Mouse (Mus musculus): ENCODE data around the gene Plekhj1. TPM values are rescaled to one million over a fixed set of nuclear protein-coding genes. Genes with fewer than 3 reads are reported as not detected.

Plekhj1 gene
- polyA plus RNA-seq, 1 experiment from 2014 or later: 146 TPM

DNA sequence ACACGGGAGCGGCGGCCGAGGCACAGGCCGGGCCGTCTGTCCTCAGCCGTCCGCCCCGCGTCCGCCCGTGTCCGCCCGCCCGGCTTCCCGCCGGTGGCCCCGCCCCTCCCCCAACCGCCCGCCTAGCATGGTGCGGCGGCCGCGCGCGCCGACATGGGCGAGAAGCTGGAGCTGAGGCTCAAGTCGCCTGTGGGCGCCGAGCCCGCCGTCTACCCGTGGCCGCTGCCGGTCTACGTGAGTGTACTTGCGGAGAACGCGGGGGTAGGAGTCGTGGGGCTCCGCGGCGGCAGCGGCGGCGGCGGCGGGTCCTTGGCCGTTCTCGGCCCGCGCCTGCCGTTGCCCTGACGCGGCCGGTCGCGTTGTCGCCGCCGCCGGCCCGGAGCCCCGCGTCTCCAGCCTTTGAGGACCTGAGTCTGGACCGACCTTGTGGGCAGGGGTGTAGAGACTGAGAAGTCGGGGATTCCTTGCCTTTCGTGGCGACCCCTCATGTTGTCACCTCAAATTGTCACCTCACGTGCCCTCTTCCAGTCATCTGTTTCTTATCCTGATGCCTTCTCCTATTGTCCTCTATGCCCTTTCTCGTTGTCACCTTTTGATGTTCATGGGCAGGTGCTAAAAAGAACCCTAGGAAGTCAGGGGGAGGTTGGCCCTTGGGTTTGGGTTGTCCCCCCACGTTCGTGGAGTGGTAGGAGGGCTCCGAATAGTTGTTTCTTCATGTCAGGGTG, 43.0 kb downstream of the Plekhj1 start:
- no peaks in the 10 kb centered on the region for H3K27me3 ChIP-seq (replicated peaks)
- H3K4me3 ChIP-seq (replicated peaks): peak overlapping the region; percentile 73
- H3K9ac ChIP-seq (replicated peaks): peak overlapping the region; percentile 92
- no peaks in the 10 kb centered on the region for H3K36me3 ChIP-seq
- peak overlapping the region; percentile 90 for H3K27ac ChIP-seq (replicated peaks)
- H3K4me2 ChIP-seq: peak overlapping the region; percentile 89
- peaks cover 64% of the 10 kb centered on the region for H3K4me1 ChIP-seq
- no peaks in the 10 kb centered on the region for H3K9me3 ChIP-seq (replicated peaks)
- ATAC-seq (ENCODE audit: low FRiP score): peak; percentile 4; the same call in 1 of the 2 replicates
- 1% methylated on average over 66 of the region's 75 CpGs for WGBS

DNA sequence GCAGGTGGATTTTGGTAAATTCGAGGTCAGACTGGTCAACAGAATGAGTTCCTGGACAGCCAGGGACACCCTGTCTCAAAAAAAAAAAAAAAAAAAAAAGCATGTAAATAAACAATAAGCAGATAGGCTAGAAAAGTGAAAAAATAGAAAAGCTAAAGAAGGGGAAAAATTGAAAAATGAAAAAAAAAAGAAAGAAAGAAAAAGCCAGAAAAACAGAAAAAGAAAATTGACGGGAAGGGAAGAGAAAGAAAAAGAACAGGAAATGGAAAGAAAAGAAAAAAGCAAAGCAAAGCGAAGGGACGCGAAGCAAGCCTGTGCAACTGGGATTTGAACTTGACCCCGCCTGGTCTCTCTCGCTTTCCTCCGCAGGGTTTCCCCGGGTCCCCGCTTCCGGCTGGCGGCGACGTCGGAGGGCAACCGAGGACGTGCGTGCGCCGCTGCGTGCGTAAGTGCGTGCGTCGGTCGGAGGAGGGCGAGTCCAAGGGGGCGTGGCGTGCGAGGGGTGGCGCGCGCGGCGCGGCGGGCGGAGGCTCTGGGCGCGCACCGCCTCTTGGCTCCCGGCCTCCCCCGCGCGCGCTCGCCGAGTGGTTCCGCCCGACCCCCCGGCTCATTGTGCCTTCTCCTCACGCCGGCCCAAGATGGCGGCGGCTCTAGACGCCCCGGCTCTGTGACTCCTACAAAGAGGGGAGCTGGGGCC, 43.7 kb downstream of the Plekhj1 start, which contains the start of gene Dot1l:
Gene Dot1l (plus strand): TSS at position 613 of the 697 bp plus-strand sequence.
- H3K9ac ChIP-seq (replicated peaks): peak within 1 kb of the TSS; percentile 92
- H3K27ac ChIP-seq (replicated peaks): peak within 1 kb of the TSS; percentile 90

DNA sequence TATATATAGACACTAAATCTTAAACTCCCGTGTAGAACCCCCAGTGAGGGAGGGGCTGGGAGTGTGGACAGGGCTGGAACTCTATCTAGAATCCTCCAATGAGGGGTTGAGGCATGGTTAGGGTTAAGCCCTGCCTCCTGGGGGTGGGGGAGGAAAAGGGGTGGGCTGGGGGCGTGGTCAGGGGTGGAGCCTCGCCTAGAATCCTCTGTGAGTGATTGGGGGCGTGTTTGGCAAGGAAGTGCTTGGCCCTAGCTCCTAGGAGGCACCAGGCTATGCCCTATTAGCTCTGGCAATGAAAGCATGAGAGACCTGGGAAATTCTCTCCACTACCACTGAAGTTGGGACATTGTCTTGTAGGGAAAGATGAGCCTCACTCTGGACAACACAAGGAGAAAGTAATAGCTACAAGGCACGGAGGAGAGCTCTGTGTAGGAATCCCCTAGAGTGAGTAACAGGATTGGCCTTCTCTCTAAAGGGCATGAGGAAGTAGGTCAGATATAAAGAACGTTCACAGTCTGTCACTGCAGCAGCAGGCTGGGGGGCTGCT, 46.3 kb downstream of the Plekhj1 start:
- no peak overlapping the region for H3K9ac ChIP-seq (replicated peaks)
- H3K4me3 ChIP-seq (replicated peaks): peak overlapping the region; percentile 5; the same call in 1 of the 2 replicates
- no peaks in the 10 kb centered on the region for H3K9me3 ChIP-seq (replicated peaks)
- ATAC-seq (ENCODE audit: low FRiP score): peak; percentile 22; the same call in 1 of the 2 replicates
- H3K4me1 ChIP-seq: peaks cover 33% of the 10 kb centered on the region
- no peaks in the 10 kb centered on the region for H3K36me3 ChIP-seq
- no peaks in the 10 kb centered on the region for H3K27me3 ChIP-seq (replicated peaks)
- 0 out of 2 replicates have a peak overlapping the region, but pooled peaks have one; percentile 45 for H3K27ac ChIP-seq (replicated peaks)
- H3K4me2 ChIP-seq: peak overlapping the region; percentile 51
- WGBS: 2% methylated on average over 6 of the region's 6 CpGs

More for the DNA sequence above, 43.7 kb downstream of the Plekhj1 start, which contains the start of gene Dot1l:
- H3K4me2 ChIP-seq: peak within 1 kb of the TSS; percentile 89
- peak within 1 kb of the TSS; percentile 73 for H3K4me3 ChIP-seq (replicated peaks)
- ATAC-seq (ENCODE audit: low FRiP score): peak; percentile 94
- no peaks in the 10 kb centered on the region for H3K9me3 ChIP-seq (replicated peaks)
- 1% methylated on average over 48 of the region's 57 CpGs for WGBS
- no peaks in the 10 kb centered on the region for H3K27me3 ChIP-seq (replicated peaks)
- H3K36me3 ChIP-seq: no peaks in the 10 kb centered on the region
- H3K4me1 ChIP-seq: peaks cover 58% of the 10 kb centered on the region

DNA sequence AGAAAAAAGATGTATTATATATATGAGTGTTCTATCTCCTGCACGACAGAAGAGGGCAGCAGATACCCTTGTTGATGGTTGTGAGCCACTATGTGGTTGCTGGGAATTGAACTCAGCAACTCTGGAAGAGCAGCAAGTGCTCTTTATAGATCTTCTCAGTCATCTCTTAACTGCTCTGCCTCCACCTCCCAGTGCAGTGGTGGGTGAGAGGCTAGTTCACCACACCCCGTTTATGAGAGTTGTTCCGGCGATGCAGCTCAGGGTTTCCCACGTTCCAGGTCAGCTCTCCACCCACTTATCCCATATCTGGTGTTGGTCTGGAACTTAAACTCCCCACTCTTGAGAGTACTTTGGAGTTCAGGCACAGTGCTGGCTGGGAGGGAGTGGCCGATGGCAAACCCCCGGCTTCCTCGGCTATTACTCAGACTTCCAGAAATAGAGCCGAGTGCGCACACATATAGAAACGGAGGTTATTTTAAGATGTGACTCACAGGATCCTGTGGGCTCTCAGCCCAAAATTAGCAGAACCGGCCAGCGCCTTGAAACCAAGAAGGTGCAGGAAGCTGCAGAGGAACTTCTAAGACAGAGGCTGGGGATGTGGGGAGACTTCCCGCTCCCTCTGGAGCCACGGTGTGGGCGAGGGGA, 47.1 kb downstream of the Plekhj1 start:
- peak overlapping the region; percentile 51 for H3K4me2 ChIP-seq
- peak overlapping the region; percentile 5 for H3K4me3 ChIP-seq (replicated peaks)
- no peaks in the 10 kb centered on the region for H3K36me3 ChIP-seq
- WGBS: 12% methylated on average over 16 of the region's 16 CpGs
- no peak for ATAC-seq (ENCODE audit: low FRiP score)
- H3K9me3 ChIP-seq (replicated peaks): no peaks in the 10 kb centered on the region
- 0 out of 2 replicates have a peak overlapping the region, but pooled peaks have one; percentile 18 for H3K9ac ChIP-seq (replicated peaks)
- 0 out of 2 replicates have a peak overlapping the region, but pooled peaks have one; percentile 45 for H3K27ac ChIP-seq (replicated peaks)
- H3K27me3 ChIP-seq (replicated peaks): 0 out of 2 replicates have a peak, but pooled peaks cover 2% of the 10 kb centered on the region
- peaks cover 24% of the 10 kb centered on the region for H3K4me1 ChIP-seq

DNA sequence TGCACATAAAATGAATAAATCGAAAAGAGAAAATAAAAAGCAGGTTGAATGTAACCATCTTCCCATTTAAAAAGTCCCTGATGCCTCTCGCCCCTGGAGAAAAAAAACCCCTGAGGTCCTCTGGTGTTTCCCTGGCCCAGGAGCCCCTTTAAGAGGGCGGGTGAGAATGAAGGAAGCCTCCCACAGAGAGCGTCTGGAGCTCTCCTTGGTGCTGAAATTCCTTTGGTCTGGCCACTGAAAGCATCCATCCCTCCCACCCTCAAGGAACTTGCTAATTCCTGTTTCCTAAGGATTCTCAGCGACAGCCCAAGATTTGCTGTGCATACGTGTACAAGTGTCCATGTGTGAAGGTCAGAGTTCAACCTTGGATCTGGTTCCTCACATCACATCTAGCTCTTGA, 49.8 kb downstream of the Plekhj1 start:
- no peaks in the 10 kb centered on the region for H3K9me3 ChIP-seq (replicated peaks)
- H3K4me1 ChIP-seq: peaks cover 12% of the 10 kb centered on the region
- no peak for ATAC-seq (ENCODE audit: low FRiP score)
- H3K36me3 ChIP-seq: no peaks in the 10 kb centered on the region
- H3K27ac ChIP-seq (replicated peaks): no peak overlapping the region
- 16% methylated on average over 6 of the region's 6 CpGs for WGBS
- H3K4me2 ChIP-seq: no peak overlapping the region
- H3K4me3 ChIP-seq (replicated peaks): no peak overlapping the region
- H3K9ac ChIP-seq (replicated peaks): no peak overlapping the region
- H3K27me3 ChIP-seq (replicated peaks): 0 out of 2 replicates have a peak, but pooled peaks cover 4% of the 10 kb centered on the region

DNA sequence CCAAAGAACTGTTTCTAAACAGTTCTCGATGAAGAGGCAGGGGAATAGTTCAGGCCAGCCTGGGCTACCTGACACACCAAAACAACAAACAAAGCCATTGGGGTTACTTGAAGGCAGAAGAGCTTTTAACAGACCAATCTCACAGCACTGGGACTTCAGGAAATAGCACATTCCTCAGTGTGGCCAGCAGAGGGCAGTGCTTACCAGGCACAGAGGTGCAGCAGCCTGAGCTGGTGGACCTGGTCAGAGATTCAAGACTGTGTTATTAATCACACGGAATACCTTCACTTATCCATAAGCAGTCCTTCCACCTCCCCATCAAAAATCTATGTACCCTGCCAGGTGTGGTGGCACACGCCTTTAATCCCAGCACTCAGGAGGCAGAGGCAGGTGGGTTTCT, 51.0 kb downstream of the Plekhj1 start:
- 24% methylated on average over 3 of the region's 3 CpGs for WGBS
- 0 out of 2 replicates have a peak, but pooled peaks cover 4% of the 10 kb centered on the region for H3K27me3 ChIP-seq (replicated peaks)
- no peak overlapping the region for H3K4me2 ChIP-seq
- no peaks in the 10 kb centered on the region for H3K36me3 ChIP-seq
- H3K27ac ChIP-seq (replicated peaks): no peak overlapping the region
- no peaks in the 10 kb centered on the region for H3K9me3 ChIP-seq (replicated peaks)
- ATAC-seq (ENCODE audit: low FRiP score): no peak
- H3K4me1 ChIP-seq: peaks cover 13% of the 10 kb centered on the region
- no peak overlapping the region for H3K4me3 ChIP-seq (replicated peaks)
- H3K9ac ChIP-seq (replicated peaks): no peak overlapping the region

MicroRNAs encoded within 50 kb of the gene (microRNA counts, 519-probe panel; counts per million panel counts)
- microRNA mmu-miR-1982: not detected

Small RNA genes lying within 50 kb of the gene (microRNA-seq; reads per million reads assigned to microRNA genes)
- 1.6 reads per million for gene Mir1982

Other genes starting within 250 kb of the Plekhj1 start
- gene Rexo1, start 237.1 kb downstream of the Plekhj1 start, polyA plus RNA-seq (2015; fragmentation: Nextera tagmentation; extraction: Ambion mirVana): 29.5 TPM in 2 replicates
- gene Klf16, start 221.3 kb downstream of the Plekhj1 start, polyA plus RNA-seq (2015; fragmentation: Nextera tagmentation; extraction: Ambion mirVana): 6.5 TPM in 2 replicates
- 148 and 152 TPM in 2 replicates for gene Abhd17a, start 208.3 kb downstream of the Plekhj1 start, polyA plus RNA-seq (2015; fragmentation: Nextera tagmentation; extraction: Ambion mirVana)
- gene Scamp4, start 195.8 kb downstream of the Plekhj1 start, polyA plus RNA-seq (2015; fragmentation: Nextera tagmentation; extraction: Ambion mirVana): 68.2 and 79.8 TPM in 2 replicates
- gene Adat3, start 195.7 kb downstream of the Plekhj1 start, polyA plus RNA-seq (2015; fragmentation: Nextera tagmentation; extraction: Ambion mirVana): 5.0 and 7.0 TPM in 2 replicates
- gene Gm49322, start 192.6 kb downstream of the Plekhj1 start, polyA plus RNA-seq (2015; fragmentation: Nextera tagmentation; extraction: Ambion mirVana): 3.0 and 3.2 TPM in 2 replicates
- gene Csnk1g2, start 175.8 kb downstream of the Plekhj1 start, polyA plus RNA-seq (2015; fragmentation: Nextera tagmentation; extraction: Ambion mirVana): 106 and 118 TPM in 2 replicates
- gene Btbd2, start 141.6 kb downstream of the Plekhj1 start, polyA plus RNA-seq (2015; fragmentation: Nextera tagmentation; extraction: Ambion mirVana): 91.9 and 92.1 TPM in 2 replicates
- 56.2 and 70.3 TPM in 2 replicates for gene Mknk2, start 120.5 kb downstream of the Plekhj1 start, polyA plus RNA-seq (2015; fragmentation: Nextera tagmentation; extraction: Ambion mirVana)
- gene Mob3a, start 96.6 kb downstream of the Plekhj1 start, polyA plus RNA-seq (2015; fragmentation: Nextera tagmentation; extraction: Ambion mirVana): 53.0 and 58.8 TPM in 2 replicates
- 43.3 and 46.8 TPM in 2 replicates for gene Izumo4, start 96.4 kb downstream of the Plekhj1 start, polyA plus RNA-seq (2015; fragmentation: Nextera tagmentation; extraction: Ambion mirVana)
- gene Ap3d1, start 56.4 kb downstream of the Plekhj1 start, polyA plus RNA-seq (2015; fragmentation: Nextera tagmentation; extraction: Ambion mirVana): 108 and 115 TPM in 2 replicates
- gene Dot1l, start 43.4 kb downstream of the Plekhj1 start, polyA plus RNA-seq (2015; fragmentation: Nextera tagmentation; extraction: Ambion mirVana): 19.3 and 20.3 TPM in 2 replicates
- 53.3 and 59.8 TPM in 2 replicates for gene Sf3a2, start 428 bp downstream of the Plekhj1 start, polyA plus RNA-seq (2015; fragmentation: Nextera tagmentation; extraction: Ambion mirVana)
- not detected in 2 replicates for gene Amh, start 6.6 kb upstream of the Plekhj1 start, polyA plus RNA-seq (2015; fragmentation: Nextera tagmentation; extraction: Ambion mirVana)
- gene Jsrp1, start 14.9 kb upstream of the Plekhj1 start, polyA plus RNA-seq (2015; fragmentation: Nextera tagmentation; extraction: Ambion mirVana): 1.2 and 2.5 TPM in 2 replicates
- 1,221 and 1,325 TPM in 2 replicates for gene Oaz1, start 28.0 kb upstream of the Plekhj1 start, polyA plus RNA-seq (2015; fragmentation: Nextera tagmentation; extraction: Ambion mirVana)
- 14.6 and 18.6 TPM in 2 replicates for gene Lingo3, start 45.4 kb upstream of the Plekhj1 start, polyA plus RNA-seq (2015; fragmentation: Nextera tagmentation; extraction: Ambion mirVana)
- 226 and 240 TPM in 2 replicates for gene Lsm7, start 56.6 kb upstream of the Plekhj1 start, polyA plus RNA-seq (2015; fragmentation: Nextera tagmentation; extraction: Ambion mirVana)
- 78.6 and 84.1 TPM in 2 replicates for gene Sppl2b, start 56.6 kb upstream of the Plekhj1 start, polyA plus RNA-seq (2015; fragmentation: Nextera tagmentation; extraction: Ambion mirVana)
- gene Tmprss9, start 73.2 kb upstream of the Plekhj1 start, polyA plus RNA-seq (2015; fragmentation: Nextera tagmentation; extraction: Ambion mirVana): 0.09 and 0.35 TPM in 2 replicates
- gene Timm13, start 102.3 kb upstream of the Plekhj1 start, polyA plus RNA-seq (2015; fragmentation: Nextera tagmentation; extraction: Ambion mirVana): 333 and 359 TPM in 2 replicates
- gene Lmnb2, start 119.6 kb upstream of the Plekhj1 start, polyA plus RNA-seq (2015; fragmentation: Nextera tagmentation; extraction: Ambion mirVana): 39.0 and 39.9 TPM in 2 replicates
- 9.0 and 11.1 TPM in 2 replicates for gene Gadd45b, start 131.4 kb upstream of the Plekhj1 start, polyA plus RNA-seq (2015; fragmentation: Nextera tagmentation; extraction: Ambion mirVana)
- gene Gng7, start 216.3 kb upstream of the Plekhj1 start, polyA plus RNA-seq (2015; fragmentation: Nextera tagmentation; extraction: Ambion mirVana): 22.8 and 24.9 TPM in 2 replicates
- 55.3 and 69.4 TPM in 2 replicates for gene Diras1, start 227.0 kb upstream of the Plekhj1 start, polyA plus RNA-seq (2015; fragmentation: Nextera tagmentation; extraction: Ambion mirVana)
- 43.9 and 47.7 TPM in 2 replicates for gene Slc39a3, start 238.8 kb upstream of the Plekhj1 start, polyA plus RNA-seq (2015; fragmentation: Nextera tagmentation; extraction: Ambion mirVana)

All from neural tube, embryonic 15.5 days (tissue).